Mouse (Mus musculus) erythroblast, adult 5-6 weeks (primary cell): ENCODE results near the gene Rfxank. TPM values are rescaled to one million over a fixed set of nuclear protein-coding genes. Genes with fewer than 3 reads are reported as not detected.

Source experiments
- ATAC-seq: replicated peaks from 2 replicates; pipeline ENCODE4 v1.8.0; 2016; ENCODE audit warnings: moderate number of reproducible peaks, mild to moderate bottlenecking, moderate TSS enrichment, inconsistent platforms; ENCODE audit not compliant: poor library complexity, low FRiP score, severe bottlenecking
- total RNA-seq, 2 experiments: library from RNA; stranded (forward) in 1 of 2; stranded (reverse) in 1 of 2; fragments of 150-400 nt in 1 of 2; fragments of 200-764, 138-1000 nt in 1 of 2; gene quantifications; 2 replicates each; pipeline versions ENCODE4 v1.2.3 to v1.2.4; 2015 to 2017; ENCODE audit warnings: low replicate concordance in 2 of 2

The Rfxank gene
- total RNA-seq, 2 experiments from 2014 or later: 8.1 to 9.7 TPM

- peak; percentile 89 for ATAC-seq
Measured at GRCm38 (mm10) chr8:70152537-70153257, 13.7 kb upstream of the Rfxank start.

- no peak for ATAC-seq
Measured at GRCm38 (mm10) chr8:70150158-70150557, 11.2 kb upstream of the Rfxank start.

GRCm38 (mm10) chr8:70147678-70148607 lies 9.0 kb upstream of the Rfxank start:
- no peak for ATAC-seq

- ATAC-seq: no peak
Measured at GRCm38 (mm10) chr8:70139981-70140380, 1.0 kb upstream of the Rfxank start.

GRCm38 (mm10) chr8:70137890-70138289 lies 1.1 kb downstream of the Rfxank start:
- no peak for ATAC-seq

- ATAC-seq: no peak
Measured at GRCm38 (mm10) chr8:70136591-70136990, 2.4 kb downstream of the Rfxank start.

- no peak for ATAC-seq
Measured at GRCm38 (mm10) chr8:70134931-70135330, 4.0 kb downstream of the Rfxank start.

GRCm38 (mm10) chr8:70134086-70134485 lies 4.9 kb downstream of the Rfxank start:
- no peak for ATAC-seq

- peak; percentile 85 for ATAC-seq
Measured at GRCm38 (mm10) chr8:70131166-70131883, 7.6 kb downstream of the Rfxank start, which contains the start of gene Nr2c2ap. Nr2c2ap (plus strand) TSS chr8:70131333.

- ATAC-seq: no peak
Measured at GRCm38 (mm10) chr8:70130066-70130465, 8.9 kb downstream of the Rfxank start.

- ATAC-seq: no peak
Measured at GRCm38 (mm10) chr8:70129309-70129952, 9.5 kb downstream of the Rfxank start.

- ATAC-seq: no peak
Measured at GRCm38 (mm10) chr8:70128435-70128834, 10.5 kb downstream of the Rfxank start.

GRCm38 (mm10) chr8:70124992-70125391 lies 14.0 kb downstream of the Rfxank start:
- no peak for ATAC-seq

GRCm38 (mm10) chr8:70122863-70123262 lies 16.1 kb downstream of the Rfxank start:
- 0 out of 2 replicates have a peak, but pooled peaks have one; percentile 40 for ATAC-seq

GRCm38 (mm10) chr8:70120667-70121066 lies 18.3 kb downstream of the Rfxank start, which contains the start of gene Ncan:
Ncan (minus strand) TSS chr8:70120873.
- ATAC-seq: no peak

GRCm38 (mm10) chr8:70118726-70119700 lies 19.9 kb downstream of the Rfxank start:
- no peak for ATAC-seq

GRCm38 (mm10) chr8:70117611-70118010 lies 21.3 kb downstream of the Rfxank start:
- ATAC-seq: no peak

- ATAC-seq: no peak
Measured at GRCm38 (mm10) chr8:70114892-70115291, 24.1 kb downstream of the Rfxank start.
